Mouse (Mus musculus) heart, adult 2 months (tissue): Measurements from ENCODE around the gene Gm5294. TPM values are rescaled to one million over a fixed set of nuclear protein-coding genes. Genes with fewer than 3 reads are reported as not detected.

Experiments used
- DNase-seq, 2 experiments: peaks; one replicate each; pipeline ENCODE4 v3.0.0; 2021
- H3K27ac ChIP-seq: fragments of 200-600 bp; 2 replicates; pipeline ENCODE4 v1.8.1; 2022
- H3K27me3 ChIP-seq: fragments of 200-500 bp; 2 replicates; pipeline ENCODE4 v1.6.1; 2012; ENCODE audit warnings: mild to moderate bottlenecking, low read length, inconsistent platforms, mixed read lengths; ENCODE audit not compliant: control insufficient read depth, insufficient read depth
- H3K36me3 ChIP-seq: fragments of 200-500 bp; 2 replicates; pipeline ENCODE4 v1.6.1; 2012; ENCODE audit warnings: low read length, inconsistent platforms; ENCODE audit not compliant: control insufficient read depth, insufficient read depth
- H3K4me1 ChIP-seq: fragments of 200-500 bp; 2 replicates; pipeline ENCODE4 v1.6.1; 2011; ENCODE audit warnings: low read length; ENCODE audit not compliant: control insufficient read depth, insufficient read depth
- H3K4me3 ChIP-seq: fragments of 200-600 bp; 2 replicates; pipeline ENCODE4 v1.8.1; 2022
- H3K79me2 ChIP-seq: fragments of 200-500 bp; replicated peaks from 2 replicates; pipeline ENCODE4 v1.6.1; 2012; ENCODE audit warnings: mild to moderate bottlenecking, inconsistent platforms, low read length, moderate library complexity, mixed read lengths; ENCODE audit not compliant: control insufficient read depth, insufficient read depth
- H3K9ac ChIP-seq: fragments of 200-500 bp; 2 replicates; pipeline ENCODE4 v1.6.1; 2012; ENCODE audit warnings: low read depth, mild to moderate bottlenecking, control low read depth, inconsistent platforms, low read length, mixed read lengths
- CTCF ChIP-seq: fragments of 200-600 bp; IDR thresholded peaks from 2 replicates; pipeline ENCODE4 v1.8.1; 2022; ENCODE audit warnings: antibody characterized with exemption, mild to moderate bottlenecking, moderate library complexity
- EP300 ChIP-seq: fragments of 200-500 bp; IDR thresholded peaks from 2 replicates; pipeline ENCODE4 v1.6.1; 2011; ENCODE audit warnings: low read depth, low read length, control low read depth; ENCODE audit not compliant: insufficient read depth
- POLR2A ChIP-seq: fragments of 200-500 bp; IDR thresholded peaks from 2 replicates; pipeline ENCODE4 v1.6.1; 2011; ENCODE audit warnings: mild to moderate bottlenecking, low read depth, low read length, control low read depth; ENCODE audit not compliant: insufficient read depth
- WGBS: fragments of 180-500 bp; shearing (Covaris S2); methylation state at CpG from one replicate; pipeline ENCODE4 v1.1.7; 2018; 5-methylcytosine and 5-hydroxymethylcytosine counted together
- intact Hi-C: fragments of 180-260 bp; cut with DNase I; formaldehyde crosslinking; loops from one replicate; pipeline ENCODE4 v1.15.1; 2025
- polyA plus RNA-seq: library from polyadenylated mRNA; depleted of rRNA; stranded (reverse); fragments of >200 nt; gene quantifications from 2 replicates; pipeline ENCODE4 v1.2.3, GENCODE M21; 2012
- total RNA-seq, 2 experiments: library from RNA; stranded (reverse); gene quantifications; 2 replicates each; pipeline ENCODE4 v1.2.3; 2021

Gm5294 gene
- total and polyA plus RNA-seq, 3 experiments = not detected

DNA sequence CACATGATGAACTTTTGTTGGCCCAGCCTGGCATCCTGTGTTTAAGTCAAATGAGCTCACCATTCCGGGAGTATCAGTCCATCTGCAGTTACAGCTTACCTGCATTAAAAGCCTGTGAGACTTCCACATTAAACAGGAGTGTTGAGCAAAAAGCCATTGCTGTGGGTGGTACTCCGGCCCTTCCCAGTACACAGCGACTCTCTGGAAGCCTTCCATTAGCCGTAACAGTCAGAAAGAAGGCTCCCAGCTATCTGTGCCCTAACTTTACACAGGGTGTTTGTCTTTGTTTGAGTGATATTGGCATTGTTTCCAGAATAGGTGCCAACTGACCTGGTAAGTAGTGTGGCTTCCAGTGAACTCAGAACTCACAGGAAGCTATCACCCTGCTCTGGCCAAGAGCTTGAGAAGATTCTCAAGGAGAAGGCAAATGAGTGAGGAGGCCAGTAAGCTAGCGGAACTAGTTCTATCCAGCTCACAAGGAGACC lies 31.5 kb downstream of the Gm5294 start:
- H3K27me3 ChIP-seq = no peaks in the 10 kb centered on the region
- 65% methylated on average over 5 of the region's 5 CpGs for WGBS
- H3K36me3 ChIP-seq = no peaks in the 10 kb centered on the region
- H3K4me3 ChIP-seq = no peak overlapping the region
- H3K79me2 ChIP-seq = no peaks in the 10 kb centered on the region
- intact Hi-C loops = no loop called here
- no peak overlapping the region for H3K27ac ChIP-seq
- no peak overlapping the region for H3K9ac ChIP-seq
- TF ChIP-seq CTCF (no peak), EP300 (no peak), POLR2A (no peak)
- no peaks in the 10 kb centered on the region for H3K4me1 ChIP-seq
- DNase-seq = no peak

DNA sequence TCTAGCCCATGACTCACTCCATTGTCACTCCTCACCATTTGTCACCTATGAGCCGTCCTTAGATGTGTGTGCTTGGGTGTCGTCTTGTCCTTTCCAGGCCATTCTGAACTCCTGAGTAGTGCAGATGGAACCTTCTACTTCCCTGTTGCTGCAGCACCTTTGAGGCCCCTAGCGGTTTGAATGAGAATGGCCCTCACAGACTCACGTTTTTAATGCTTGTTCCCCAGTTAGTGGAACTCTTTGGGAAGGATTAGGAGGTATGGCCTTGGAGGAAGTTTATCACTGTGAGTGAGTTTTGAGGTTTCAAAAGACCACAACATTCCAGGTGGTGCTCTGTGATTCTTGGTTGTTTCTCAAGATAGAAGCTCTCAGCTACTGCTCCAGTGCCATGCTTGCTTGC lies 32.3 kb downstream of the Gm5294 start:
- Histone ChIP-seq H3K27ac (no peak overlapping the region), H3K27me3 (no peaks in the 10 kb centered on the region), H3K79me2 (no peaks in the 10 kb centered on the region), H3K4me1 (no peaks in the 10 kb centered on the region), H3K4me3 (no peak overlapping the region), H3K9ac (no peak overlapping the region), H3K36me3 (no peaks in the 10 kb centered on the region)
- intact Hi-C loops = no loop called here
- TF ChIP-seq POLR2A (no peak), CTCF (no peak), EP300 (no peak)
- 81% methylated on average over 4 of the region's 4 CpGs for WGBS
- DNase-seq = no peak

DNA sequence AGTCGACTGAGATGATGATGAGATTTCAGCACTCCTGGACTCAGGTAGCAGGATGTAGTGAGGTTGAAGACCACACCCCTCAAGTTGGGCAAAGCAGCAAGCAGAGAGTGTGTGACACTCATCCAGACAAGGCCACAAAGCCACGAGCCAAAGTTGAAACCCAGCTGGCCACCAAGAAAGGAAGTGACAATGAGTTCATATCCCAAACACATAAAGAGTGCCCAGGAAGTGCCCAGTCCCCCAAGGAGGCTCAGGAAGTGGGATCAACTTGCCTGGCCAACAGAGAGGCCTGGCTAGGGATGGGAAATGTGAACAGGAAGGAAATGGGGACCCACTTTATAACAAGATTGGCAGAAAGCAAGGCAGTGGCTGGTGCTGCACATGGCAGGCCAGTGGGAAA lies 33.5 kb downstream of the Gm5294 start:
- no peaks in the 10 kb centered on the region for H3K4me1 ChIP-seq
- no peaks in the 10 kb centered on the region for H3K79me2 ChIP-seq
- WGBS = 46% methylated on average over 2 of the region's 2 CpGs
- no peak overlapping the region for H3K27ac ChIP-seq
- H3K27me3 ChIP-seq = no peaks in the 10 kb centered on the region
- intact Hi-C loops = no loop called here
- no peak overlapping the region for H3K4me3 ChIP-seq
- H3K9ac ChIP-seq = no peak overlapping the region
- TF ChIP-seq EP300 (no peak), CTCF (no peak)
- H3K36me3 ChIP-seq = no peaks in the 10 kb centered on the region
- DNase-seq = no peak

DNA sequence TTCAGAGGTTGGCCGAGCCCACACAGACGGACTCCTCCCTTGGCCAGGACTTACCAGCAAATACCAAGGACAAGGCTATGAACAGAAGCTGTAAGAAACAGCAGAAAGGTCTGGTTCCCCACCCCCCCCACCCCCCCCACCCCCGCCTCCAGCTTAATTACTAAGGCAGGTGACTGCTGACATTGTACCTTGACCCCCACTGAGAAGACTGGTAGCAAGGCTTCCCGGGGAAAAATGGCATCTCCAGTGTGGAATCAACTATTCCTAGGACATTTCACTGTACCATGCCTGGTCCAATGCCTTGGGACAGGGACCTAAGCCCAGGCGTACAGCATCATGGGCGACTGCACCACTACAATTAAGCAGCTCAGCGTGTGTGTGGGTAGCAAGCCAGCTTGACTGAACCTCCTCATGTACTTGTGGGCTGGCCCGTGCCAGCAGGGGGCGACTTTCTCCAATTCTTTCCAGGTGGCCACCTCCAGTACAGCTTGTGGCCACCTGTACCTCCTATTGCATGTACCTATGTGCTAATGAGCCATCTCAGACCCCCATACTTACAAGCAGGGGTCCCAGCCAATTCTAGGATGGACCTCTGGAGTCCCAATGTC lies 37.2 kb downstream of the Gm5294 start:
- Histone ChIP-seq H3K4me3 (no peak overlapping the region), H3K27ac (no peak overlapping the region), H3K36me3 (no peaks in the 10 kb centered on the region), H3K9ac (no peak overlapping the region), H3K79me2 (no peaks in the 10 kb centered on the region), H3K27me3 (no peaks in the 10 kb centered on the region), H3K4me1 (no peaks in the 10 kb centered on the region)
- peak; percentile 76 to 83 for DNase-seq
- intact Hi-C loops = no loop called here
- TF ChIP-seq CTCF = peak; percentile 93
- 0 out of 2 replicates have a peak, but pooled peaks have one; percentile 51 for TF ChIP-seq EP300
- no peak for TF ChIP-seq POLR2A
- WGBS = 32% methylated on average over 9 of the region's 9 CpGs

DNA sequence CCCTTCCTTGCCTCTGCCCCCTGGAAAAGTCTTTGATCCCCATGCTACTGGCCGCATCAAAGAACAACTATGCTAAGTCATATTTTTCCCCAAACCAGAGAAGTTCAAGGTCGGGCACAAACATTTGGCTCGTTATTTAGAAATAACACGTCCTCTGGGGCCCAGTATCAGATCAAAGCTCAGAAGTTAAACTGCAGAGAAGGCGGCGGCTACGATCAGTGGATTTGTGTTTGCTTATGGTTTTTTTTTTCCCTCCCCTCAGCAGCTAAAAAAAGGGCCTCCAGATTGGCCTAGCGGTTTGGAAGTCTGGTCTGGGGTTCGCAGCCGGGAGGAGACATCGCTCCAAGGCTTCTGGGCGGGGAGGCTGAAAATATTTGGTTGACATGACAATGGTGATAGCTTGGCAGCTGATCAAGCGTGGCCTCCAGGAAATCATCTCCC lies 38.0 kb downstream of the Gm5294 start:
- no peaks in the 10 kb centered on the region for H3K79me2 ChIP-seq
- peak in 1 of 2 experiments; percentile 26 for DNase-seq
- no peak overlapping the region for H3K4me3 ChIP-seq
- H3K27ac ChIP-seq = no peak overlapping the region
- H3K27me3 ChIP-seq = no peaks in the 10 kb centered on the region
- no peak for TF ChIP-seq EP300
- no peak for TF ChIP-seq CTCF
- TF ChIP-seq POLR2A = no peak
- 28% methylated on average over 13 of the region's 13 CpGs for WGBS
- H3K9ac ChIP-seq = no peak overlapping the region
- intact Hi-C loops = loop anchor here (1.0 kb wide), 1 partner anchor 149 kb away; no protein-coding TSS in a partner anchor
- H3K36me3 ChIP-seq = no peaks in the 10 kb centered on the region
- no peaks in the 10 kb centered on the region for H3K4me1 ChIP-seq

DNA sequence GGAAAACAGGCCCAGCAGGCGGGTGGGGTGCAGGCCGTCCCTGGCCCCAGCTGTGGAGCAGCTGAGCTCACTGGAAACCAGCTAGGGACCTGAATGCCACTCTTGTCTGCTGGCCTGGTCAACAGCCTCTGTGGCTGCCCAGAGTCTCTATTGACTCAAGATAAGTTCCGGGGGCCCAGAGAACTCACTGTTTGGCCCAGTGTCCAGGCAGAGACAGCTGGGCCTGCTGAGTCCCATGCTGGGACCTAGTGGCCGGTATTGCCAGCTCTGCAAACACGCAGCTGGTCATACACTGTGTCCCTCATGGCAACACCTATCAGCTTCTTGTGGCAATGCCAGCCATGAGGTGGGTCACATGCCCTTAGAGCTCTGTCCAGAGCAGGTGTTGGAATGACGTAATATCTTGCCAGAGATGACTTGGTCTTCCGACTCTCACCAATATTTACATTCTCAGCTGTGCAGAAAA lies 43.8 kb downstream of the Gm5294 start:
- H3K79me2 ChIP-seq = no peaks in the 10 kb centered on the region
- H3K4me1 ChIP-seq = 0 out of 2 replicates have a peak, but pooled peaks cover 1% of the 10 kb centered on the region
- no peak for DNase-seq
- no peaks in the 10 kb centered on the region for H3K36me3 ChIP-seq
- TF ChIP-seq CTCF (no peak), POLR2A (no peak), EP300 (no peak)
- WGBS = 60% methylated on average over 7 of the region's 7 CpGs
- no peak overlapping the region for H3K4me3 ChIP-seq
- intact Hi-C loops = no loop called here
- H3K9ac ChIP-seq = no peak overlapping the region
- no peaks in the 10 kb centered on the region for H3K27me3 ChIP-seq
- no peak overlapping the region for H3K27ac ChIP-seq
